Mouse (Mus musculus): ENCODE measurements around the gene Lair1. TPM values are rescaled to one million over a fixed set of nuclear protein-coding genes. Genes with fewer than 3 reads are reported as not detected.
A peak's percentile ranks its signal among the peaks of the same experiment; 100 is the strongest.
"Not testable (repeated sequence)": the region's sequence is repeated elsewhere in the genome, so short reads cannot be mapped to it uniquely, and the experiment has no call there.

Gene Lair1
- polyA plus RNA-seq, 1 experiment = 34.1 TPM

GRCm38 (mm10) chr7:4080552-4080951 lies 17.5 kb upstream of the Lair1 start:
- peaks cover 27% of the 10 kb centered on the region for H3K4me1 ChIP-seq (ENCODE audit: control insufficient read depth, insufficient read depth, insufficient read length)
- 34% methylated on average over 4 of the region's 4 CpGs for WGBS
- TF ChIP-seq POLR2A (IDR thresholded peaks at IDR 0.05; ENCODE audit: low read depth, low read length) = no peak
- TF ChIP-seq CTCF (IDR thresholded peaks at IDR 0.05; ENCODE audit: extremely low read depth, insufficient read depth, insufficient read length, insufficient replicate concordance) = no peak
- DNase-seq (ENCODE audit: low read depth in 1 of 2, low spot score in 2 of 2) = no peak
- no peaks in the 10 kb centered on the region for H3K27me3 ChIP-seq (ENCODE audit: control insufficient read depth, insufficient read depth, low read length)
- no peak overlapping the region for H3K4me3 ChIP-seq (ENCODE audit: extremely low read depth, insufficient read depth, insufficient read length)
- H3K27ac ChIP-seq (ENCODE audit: insufficient read depth, low read length) = peak overlapping the region; percentile 49; the same call in 1 of the 2 replicates
- H3K36me3 ChIP-seq (ENCODE audit: control insufficient read depth, insufficient read depth, low read length) = no peaks in the 10 kb centered on the region

GRCm38 (mm10) chr7:4079511-4079910 lies 16.5 kb upstream of the Lair1 start:
- Histone ChIP-seq H3K27ac (ENCODE audit: insufficient read depth, low read length) (no peak overlapping the region), H3K4me3 (ENCODE audit: extremely low read depth, insufficient read depth, insufficient read length) (no peak overlapping the region), H3K27me3 (ENCODE audit: control insufficient read depth, insufficient read depth, low read length) (no peaks in the 10 kb centered on the region), H3K4me1 (ENCODE audit: control insufficient read depth, insufficient read depth, insufficient read length) (peaks cover 31% of the 10 kb centered on the region), H3K36me3 (ENCODE audit: control insufficient read depth, insufficient read depth, low read length) (no peaks in the 10 kb centered on the region)
- WGBS = 85% methylated on average over 7 of the region's 7 CpGs
- no peak for TF ChIP-seq CTCF (IDR thresholded peaks at IDR 0.05; ENCODE audit: extremely low read depth, insufficient read depth, insufficient read length, insufficient replicate concordance)
- TF ChIP-seq POLR2A (IDR thresholded peaks at IDR 0.05; ENCODE audit: low read depth, low read length) = no peak
- DNase-seq (ENCODE audit: low read depth in 1 of 2, low spot score in 2 of 2) = no peak

- Histone ChIP-seq H3K36me3 (ENCODE audit: control insufficient read depth, insufficient read depth, low read length) (no peaks in the 10 kb centered on the region), H3K27me3 (ENCODE audit: control insufficient read depth, insufficient read depth, low read length) (no peaks in the 10 kb centered on the region), H3K4me3 (ENCODE audit: extremely low read depth, insufficient read depth, insufficient read length) (no peak overlapping the region), H3K27ac (ENCODE audit: insufficient read depth, low read length) (peak overlapping the region; percentile 78), H3K4me1 (ENCODE audit: control insufficient read depth, insufficient read depth, insufficient read length) (peaks cover 15% of the 10 kb centered on the region)
- DNase-seq (ENCODE audit: low read depth in 1 of 2, low spot score in 2 of 2) = peak in 1 of 2 experiments; percentile 12
- 8% methylated on average over 3 of the region's 3 CpGs for WGBS
- TF ChIP-seq CTCF (IDR thresholded peaks at IDR 0.05; ENCODE audit: extremely low read depth, insufficient read depth, insufficient read length, insufficient replicate concordance) = no peak
- TF ChIP-seq POLR2A (IDR thresholded peaks at IDR 0.05; ENCODE audit: low read depth, low read length) = no peak; the same call in 1 of the 2 replicates
Observed at GRCm38 (mm10) chr7:4073144-4073543, 10.1 kb upstream of the Lair1 start.

GRCm38 (mm10) chr7:4071066-4071465 lies 8.1 kb upstream of the Lair1 start:
- 57% methylated on average over 6 of the region's 6 CpGs for WGBS
- peak in 1 of 2 experiments; percentile 47 for DNase-seq (ENCODE audit: low read depth in 1 of 2, low spot score in 2 of 2)
- H3K27me3 ChIP-seq (ENCODE audit: control insufficient read depth, insufficient read depth, low read length) = no peaks in the 10 kb centered on the region
- no peak for TF ChIP-seq POLR2A (IDR thresholded peaks at IDR 0.05; ENCODE audit: low read depth, low read length)
- no peak for TF ChIP-seq CTCF (IDR thresholded peaks at IDR 0.05; ENCODE audit: extremely low read depth, insufficient read depth, insufficient read length, insufficient replicate concordance)
- no peak overlapping the region for H3K4me3 ChIP-seq (ENCODE audit: extremely low read depth, insufficient read depth, insufficient read length)
- no peaks in the 10 kb centered on the region for H3K36me3 ChIP-seq (ENCODE audit: control insufficient read depth, insufficient read depth, low read length)
- H3K27ac ChIP-seq (ENCODE audit: insufficient read depth, low read length) = peak overlapping the region; percentile 44; the same call in 1 of the 2 replicates
- H3K4me1 ChIP-seq (ENCODE audit: control insufficient read depth, insufficient read depth, insufficient read length) = peaks cover 15% of the 10 kb centered on the region

GRCm38 (mm10) chr7:4063714-4064425 lies 866 bp upstream of the Lair1 start:
- Histone ChIP-seq H3K27me3 (ENCODE audit: control insufficient read depth, insufficient read depth, low read length) (no peaks in the 10 kb centered on the region), H3K4me1 (ENCODE audit: control insufficient read depth, insufficient read depth, insufficient read length) (peaks cover 8% of the 10 kb centered on the region; the same call in 1 of the 2 replicates), H3K27ac (ENCODE audit: insufficient read depth, low read length) (peak overlapping the region; percentile 36), H3K4me3 (ENCODE audit: extremely low read depth, insufficient read depth, insufficient read length) (no peak overlapping the region), H3K36me3 (ENCODE audit: control insufficient read depth, insufficient read depth, low read length) (no peaks in the 10 kb centered on the region)
- no peak for TF ChIP-seq CTCF (IDR thresholded peaks at IDR 0.05; ENCODE audit: extremely low read depth, insufficient read depth, insufficient read length, insufficient replicate concordance)
- no peak for TF ChIP-seq POLR2A (IDR thresholded peaks at IDR 0.05; ENCODE audit: low read depth, low read length)
- 63% methylated on average over 1 of the region's 1 CpGs for WGBS
- no peak for DNase-seq (ENCODE audit: low read depth in 1 of 2, low spot score in 2 of 2)

- H3K4me3 ChIP-seq (ENCODE audit: extremely low read depth, insufficient read depth, insufficient read length); H3K27ac ChIP-seq (ENCODE audit: insufficient read depth, low read length); H3K36me3 ChIP-seq (ENCODE audit: control insufficient read depth, insufficient read depth, low read length); H3K4me1 ChIP-seq (ENCODE audit: control insufficient read depth, insufficient read depth, insufficient read length); H3K27me3 ChIP-seq (ENCODE audit: control insufficient read depth, insufficient read depth, low read length): not testable (repeated sequence)
- 43% methylated on average over 9 of the region's 9 CpGs for WGBS
- peak in 1 of 2 experiments; percentile 51 for DNase-seq (ENCODE audit: low read depth in 1 of 2, low spot score in 2 of 2)
Observed at GRCm38 (mm10) chr7:4060602-4061188, 2.3 kb downstream of the Lair1 start.

Data from spleen, adult 2 months (tissue).